Mouse (Mus musculus) limb, embryonic 11.5 days (tissue): ENCODE data around the gene Scfd1. TPM values are rescaled to one million over a fixed set of nuclear protein-coding genes. Genes with fewer than 3 reads are reported as not detected.

Experiments used
- ATAC-seq: fragments of 200-750 bp; cut with Nextera tagmentation; 2 replicates; pipeline ENCODE4 v1.8.0; 2017; ENCODE audit warnings: low read depth; ENCODE audit not compliant: insufficient number of reproducible peaks, low FRiP score, low TSS enrichment
- DNase-seq: peaks from one replicate; pipeline ENCODE4 v3.0.0-alpha.2; 2015; ENCODE audit warnings: low spot score
- H3K27ac ChIP-seq: fragments of 300-500 bp; sonication (generic); replicated peaks from 2 replicates; pipeline ENCODE4 v1.5.1; 2014; ENCODE audit warnings: low read depth, mild to moderate bottlenecking, low read length
- H3K27me3 ChIP-seq: fragments of 300-500 bp; sonication (generic); 2 replicates; pipeline ENCODE4 v1.6.1; 2014; ENCODE audit warnings: mild to moderate bottlenecking, low read length, mixed read lengths; ENCODE audit not compliant: control insufficient read depth, insufficient read depth
- H3K36me3 ChIP-seq: fragments of 300-500 bp; sonication (generic); 2 replicates; pipeline ENCODE4 v1.6.1; 2014; ENCODE audit warnings: mild to moderate bottlenecking, low read length, moderate library complexity, mixed read lengths; ENCODE audit not compliant: control insufficient read depth, insufficient read depth
- H3K4me1 ChIP-seq: fragments of 300-500 bp; sonication (generic); 2 replicates; pipeline ENCODE4 v1.6.1; 2014; ENCODE audit warnings: low read length, mixed read lengths; ENCODE audit not compliant: control insufficient read depth, insufficient read depth
- H3K4me2 ChIP-seq: fragments of 300-500 bp; sonication (generic); 2 replicates; pipeline ENCODE4 v1.6.1; 2014; ENCODE audit warnings: low read depth, mild to moderate bottlenecking, moderate library complexity; ENCODE audit not compliant: severe bottlenecking
- H3K4me3 ChIP-seq: fragments of 300-500 bp; sonication (generic); 2 replicates; pipeline ENCODE4 v1.5.1; 2014; ENCODE audit warnings: low read depth, low read length
- H3K9ac ChIP-seq: fragments of 300-500 bp; sonication (generic); 2 replicates; pipeline ENCODE4 v1.6.1; 2014; ENCODE audit warnings: mild to moderate bottlenecking, low read length
- H3K9me3 ChIP-seq: fragments of 300-500 bp; sonication (generic); 2 replicates; pipeline ENCODE4 v1.6.1; 2016; ENCODE audit warnings: low read length; ENCODE audit not compliant: control insufficient read depth
- WGBS: fragments of 180-500 bp; shearing (Covaris S2); extraction: QIAGEN DNeasy Blood & Tissue Kit; methylation state at CpG from one replicate; pipeline ENCODE4 v1.1.7; 2014; 5-methylcytosine and 5-hydroxymethylcytosine counted together
- polyA plus RNA-seq: library from polyadenylated mRNA; unstranded; fragments of >200 nt; fragmentation: Nextera tagmentation; extraction: Ambion mirVana; gene quantifications from 2 replicates; pipeline ENCODE4 v1.2.1, GENCODE M21; 2014

The Scfd1 gene
- polyA plus RNA-seq, 1 experiment from 2014 or later: 74.0 TPM

- WGBS: 93% methylated on average over 3 of the region's 3 CpGs
- no peaks in the 10 kb centered on the region for H3K9me3 ChIP-seq
- ATAC-seq (no peak), DNase-seq (no peak)
- H3K9ac ChIP-seq: no peak overlapping the region
- H3K36me3 ChIP-seq: peaks cover 12% of the 10 kb centered on the region
- no peak overlapping the region for H3K27ac ChIP-seq
- H3K4me1 ChIP-seq: no peaks in the 10 kb centered on the region
- H3K4me3 ChIP-seq: no peak overlapping the region
- no peaks in the 10 kb centered on the region for H3K27me3 ChIP-seq
- H3K4me2 ChIP-seq: no peak overlapping the region
Measured at GRCm38 (mm10) chr12:51368504-51368903, 8.8 kb upstream of the Scfd1 start.

- peaks cover 5% of the 10 kb centered on the region; the same call in 1 of the 2 replicates for H3K36me3 ChIP-seq
- 18% methylated on average over 6 of the region's 6 CpGs for WGBS
- no peaks in the 10 kb centered on the region for H3K4me1 ChIP-seq
- DNase-seq (no peak), ATAC-seq (no peak)
- no peaks in the 10 kb centered on the region for H3K27me3 ChIP-seq
- peak overlapping the region; percentile 56 for H3K4me2 ChIP-seq
- peak overlapping the region; percentile 75 for H3K4me3 ChIP-seq
- H3K27ac ChIP-seq: no peak overlapping the region
- peak overlapping the region; percentile 85 for H3K9ac ChIP-seq
- no peaks in the 10 kb centered on the region for H3K9me3 ChIP-seq
Measured at GRCm38 (mm10) chr12:51377888-51378190, 529 bp downstream of the Scfd1 start.

- H3K36me3 ChIP-seq: peaks cover 5% of the 10 kb centered on the region
- H3K27ac ChIP-seq: no peak overlapping the region
- H3K9me3 ChIP-seq: no peaks in the 10 kb centered on the region
- no peak for DNase-seq
- no peaks in the 10 kb centered on the region for H3K27me3 ChIP-seq
- 97% methylated on average over 6 of the region's 6 CpGs for WGBS
- no peak overlapping the region for H3K4me3 ChIP-seq
- H3K9ac ChIP-seq: no peak overlapping the region
- ATAC-seq: no peak
- H3K4me1 ChIP-seq: no peaks in the 10 kb centered on the region
- no peak overlapping the region for H3K4me2 ChIP-seq
Measured at GRCm38 (mm10) chr12:51399871-51400270, 22.6 kb downstream of the Scfd1 start.

GRCm38 (mm10) chr12:51402060-51402698, 24.9 kb downstream of the Scfd1 start:
- ATAC-seq: no peak
- no peak overlapping the region for H3K4me2 ChIP-seq
- peak; percentile 34 for DNase-seq
- H3K27ac ChIP-seq: no peak overlapping the region
- no peak overlapping the region for H3K4me3 ChIP-seq
- no peaks in the 10 kb centered on the region for H3K9me3 ChIP-seq
- H3K36me3 ChIP-seq: peaks cover 2% of the 10 kb centered on the region; the same call in 1 of the 2 replicates
- H3K27me3 ChIP-seq: no peaks in the 10 kb centered on the region
- no peaks in the 10 kb centered on the region for H3K4me1 ChIP-seq
- WGBS: 81% methylated on average over 5 of the region's 5 CpGs
- H3K9ac ChIP-seq: no peak overlapping the region

- WGBS: 66% methylated on average over 4 of the region's 4 CpGs
- Histone ChIP-seq H3K9me3 (no peaks in the 10 kb centered on the region), H3K27me3 (no peaks in the 10 kb centered on the region), H3K4me3 (no peak overlapping the region), H3K4me1 (no peaks in the 10 kb centered on the region), H3K4me2 (no peak overlapping the region), H3K36me3 (peaks cover 2% of the 10 kb centered on the region; the same call in 1 of the 2 replicates), H3K9ac (no peak overlapping the region), H3K27ac (no peak overlapping the region)
- ATAC-seq (no peak), DNase-seq (no peak)
Measured at GRCm38 (mm10) chr12:51403987-51404586, 26.8 kb downstream of the Scfd1 start.

GRCm38 (mm10) chr12:51411362-51411761, 34.1 kb downstream of the Scfd1 start:
- Histone ChIP-seq H3K4me2 (no peak overlapping the region), H3K36me3 (no peaks in the 10 kb centered on the region), H3K27ac (no peak overlapping the region), H3K4me1 (no peaks in the 10 kb centered on the region), H3K27me3 (no peaks in the 10 kb centered on the region), H3K9me3 (no peaks in the 10 kb centered on the region), H3K4me3 (no peak overlapping the region), H3K9ac (no peak overlapping the region)
- ATAC-seq (no peak), DNase-seq (no peak)
- 93% methylated on average over 4 of the region's 4 CpGs for WGBS

GRCm38 (mm10) chr12:51437541-51437940, 60.2 kb downstream of the Scfd1 start:
- DNase-seq (no peak), ATAC-seq (no peak)
- Histone ChIP-seq H3K9ac (no peak overlapping the region), H3K9me3 (no peaks in the 10 kb centered on the region), H3K4me1 (no peaks in the 10 kb centered on the region), H3K27ac (no peak overlapping the region), H3K4me2 (no peak overlapping the region), H3K4me3 (no peak overlapping the region), H3K36me3 (peaks cover 7% of the 10 kb centered on the region), H3K27me3 (no peaks in the 10 kb centered on the region)
- 91% methylated on average over 2 of the region's 2 CpGs for WGBS

DNA sequence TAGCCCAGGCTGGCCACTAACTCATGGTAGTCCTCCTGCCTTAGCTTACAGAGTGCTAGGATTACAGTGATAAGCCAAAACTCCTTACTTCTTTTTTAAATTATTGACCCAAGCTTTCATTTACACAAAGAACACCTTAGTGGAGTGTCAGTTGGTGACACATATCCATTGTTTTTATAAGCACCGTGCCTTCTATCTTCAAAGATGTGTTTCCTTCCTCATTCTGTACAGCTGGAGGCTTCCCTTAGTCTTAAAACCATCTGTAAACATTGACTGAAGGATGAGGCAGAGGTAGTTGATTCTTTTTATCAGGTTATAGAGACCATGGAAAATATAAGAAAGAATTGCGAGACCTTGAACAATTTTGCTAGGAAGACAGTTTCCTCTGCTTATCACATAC, 61.0 kb downstream of the Scfd1 start:
- H3K4me2 ChIP-seq: no peak overlapping the region
- H3K27me3 ChIP-seq: no peaks in the 10 kb centered on the region
- no peak overlapping the region for H3K4me3 ChIP-seq
- no peak for DNase-seq
- WGBS: 92% methylated on average over 2 of the region's 2 CpGs
- no peaks in the 10 kb centered on the region for H3K4me1 ChIP-seq
- ATAC-seq: no peak
- H3K9me3 ChIP-seq: no peaks in the 10 kb centered on the region
- no peak overlapping the region for H3K27ac ChIP-seq
- no peak overlapping the region for H3K9ac ChIP-seq
- H3K36me3 ChIP-seq: peaks cover 5% of the 10 kb centered on the region

DNA sequence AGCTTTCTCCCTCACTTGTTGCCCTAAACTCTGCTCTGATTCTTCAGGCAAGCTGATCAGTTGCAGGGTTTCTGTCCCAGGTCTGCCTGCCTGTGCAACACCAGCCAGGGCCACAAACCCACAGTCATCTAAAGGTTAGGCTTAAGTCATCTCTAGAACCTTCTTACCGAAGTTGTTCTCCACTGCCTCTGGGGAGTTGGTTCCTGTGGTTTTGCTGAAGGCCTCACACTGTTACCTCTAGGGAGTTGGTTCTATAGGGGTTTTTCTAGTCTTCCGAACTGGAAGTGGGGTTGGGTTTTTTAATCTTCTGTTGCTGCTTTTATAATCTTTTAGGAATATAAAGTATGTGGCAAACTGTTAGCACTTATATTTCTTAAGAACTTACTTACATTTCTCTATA, 72.0 kb downstream of the Scfd1 start:
- no peak overlapping the region for H3K9ac ChIP-seq
- H3K4me2 ChIP-seq: no peak overlapping the region
- no peaks in the 10 kb centered on the region for H3K4me1 ChIP-seq
- H3K4me3 ChIP-seq: no peak overlapping the region
- no peak for DNase-seq
- H3K27me3 ChIP-seq: no peaks in the 10 kb centered on the region
- H3K27ac ChIP-seq: no peak overlapping the region
- WGBS: 92% methylated on average over 2 of the region's 2 CpGs
- ATAC-seq: no peak
- H3K9me3 ChIP-seq: no peaks in the 10 kb centered on the region
- H3K36me3 ChIP-seq: peaks cover 4% of the 10 kb centered on the region; the same call in 1 of the 2 replicates
